Comparison of ENCODE assay signal across 16 mouse cellular contexts in genomic region chr4:130712341-130712740, GRCm38 (mm10). TPM values are rescaled to one million over a fixed set of nuclear protein-coding genes. Genes with fewer than 3 reads are reported as not detected.
DNase-seq lines count a peak whose midpoint lies in the region; ATAC-seq and TF ChIP-seq lines count a peak whose summit lies in the region.
"Had no signal": no experiment of that assay in that cellular context is flagged by ENCODE, and none has a peak within 500 bp of the region (broad histone marks: within the 10 kb centered on the region; RNA-seq: fewer than 3 reads in every experiment).

No protein-coding gene starts in this region.

- no peak overlapping the region for H3K9ac ChIP-seq in heart, embryonic 11.5 days (ENCODE audit: low read depth, low read length)
- H3K9ac ChIP-seq in MEL (ENCODE audit: control insufficient read depth, low read depth, low read length, poor library complexity, severe bottlenecking): no peak overlapping the region
- H3K9ac ChIP-seq in liver, embryonic 16.5 days (ENCODE audit: low read depth, low read length): peak overlapping the region; percentile 64
- no peak overlapping the region for H3K9ac ChIP-seq in forebrain, embryonic 12.5 days

- no peak for TF ChIP-seq CTCF in MEL (IDR thresholded peaks at IDR 0.05 in 2 of 3, conservative IDR thresholded peaks at IDR 0.05 in 1 of 3; ENCODE audit: control insufficient read depth in 1 of 3, insufficient read depth in 1 of 3, low read depth in 2 of 3, low read length in 3 of 3, poor library complexity in 1 of 3, severe bottlenecking in 1 of 3)

- 70% methylated on average over 3 of the region's 3 CpGs for WGBS in heart, embryonic 11.5 days (ENCODE audit: insufficient replicate concordance)
- WGBS in liver, embryonic 16.5 days (ENCODE audit: insufficient replicate concordance): 31% methylated on average over 2 of the region's 3 CpGs
- 77% methylated on average over 3 of the region's 3 CpGs for WGBS in forebrain, embryonic 12.5 days

- H3K79me2 ChIP-seq in MEL (ENCODE audit: control insufficient read depth, insufficient read depth, low read length, poor library complexity): peaks cover 66% of the 10 kb centered on the region

- H3K36me3 ChIP-seq in heart, embryonic 11.5 days (ENCODE audit: control insufficient read depth, insufficient read depth, low read length): no peaks in the 10 kb centered on the region
- H3K36me3 ChIP-seq in MEL (ENCODE audit: control insufficient read depth in 1 of 2, insufficient read depth in 2 of 2, low read length in 2 of 2): peaks cover 29 to 68% of the 10 kb centered on the region in 2 experiments
- H3K36me3 ChIP-seq in liver, embryonic 16.5 days (ENCODE audit: control insufficient read depth, insufficient read depth): no peaks in the 10 kb centered on the region; the same call in 1 of the 2 replicates
- peaks cover 8% of the 10 kb centered on the region; the same call in 1 of the 2 replicates for H3K36me3 ChIP-seq in forebrain, embryonic 12.5 days (replicated peaks)

- TF ChIP-seq POLR2A in MEL (IDR thresholded peaks at IDR 0.05; ENCODE audit: control insufficient read depth in 1 of 2, insufficient read depth in 1 of 2, low read depth in 1 of 2, low read length in 2 of 2, poor library complexity in 1 of 2): no peak

- H3K4me3 ChIP-seq in heart, embryonic 11.5 days (ENCODE audit: low read depth, low read length): no peak overlapping the region
- H3K4me3 ChIP-seq in MEL (ENCODE audit: control insufficient read depth in 1 of 2, insufficient read depth in 1 of 2, low read depth in 2 of 2, low read length in 2 of 2): no peak overlapping the region
- no peak overlapping the region for H3K4me3 ChIP-seq in liver, embryonic 16.5 days (ENCODE audit: low read depth, low read length)
- H3K4me3 ChIP-seq in forebrain, embryonic 12.5 days (replicated peaks): no peak overlapping the region

- DNase-seq in heart, adult 8-10 months (ENCODE audit: low spot score): no peak
- peak; percentile 40 for DNase-seq in MEL (ENCODE audit: low read depth, low spot score)
- no peak for DNase-seq in left cerebral cortex, adult 9 months (ENCODE audit: low spot score in 2 of 2)
- no peak for DNase-seq in adrenal gland, postnatal 14 days
- DNase-seq: adrenal gland, postnatal 10 days; cerebellum, adult 11-12 months; kidney, adult 18-20 months; kidney, postnatal 25 days; layer of hippocampus, postnatal 36 days; lung, postnatal 14 days; midbrain, embryonic 14.5 days; thymus, adult 18-20 months had no signal

- peak; percentile 68; the same call in 1 of the 2 replicates for ATAC-seq in heart, embryonic 11.5 days (replicated peaks; ENCODE audit: insufficient number of reproducible peaks, low FRiP score, low TSS enrichment)
- ATAC-seq in erythroblast, adult 5-6 weeks (replicated peaks; ENCODE audit: low FRiP score, poor library complexity, severe bottlenecking): peak; percentile 65
- ATAC-seq in liver, embryonic 16.5 days (ENCODE audit: low read depth): peak; percentile 68
- no peak for ATAC-seq in forebrain, embryonic 12.5 days (ENCODE audit: low FRiP score)

- H3K27ac ChIP-seq in heart, embryonic 11.5 days (ENCODE audit: low read depth, low read length): peak overlapping the region; percentile 74
- H3K27ac ChIP-seq in MEL (ENCODE audit: control insufficient read depth, low read depth, low read length): no peak overlapping the region
- H3K27ac ChIP-seq in liver, embryonic 16.5 days (ENCODE audit: low read length): peak overlapping the region; percentile 98
- H3K27ac ChIP-seq in forebrain, embryonic 12.5 days: no peak overlapping the region

- H3K9me3 ChIP-seq in heart, embryonic 11.5 days (replicated peaks; ENCODE audit: control insufficient read depth, low read length): no peaks in the 10 kb centered on the region
- H3K9me3 ChIP-seq in MEL (replicated peaks; ENCODE audit: insufficient read depth, low read length): no peaks in the 10 kb centered on the region
- H3K9me3 ChIP-seq in liver, embryonic 16.5 days (replicated peaks; ENCODE audit: control insufficient read depth, low read length): no peaks in the 10 kb centered on the region
- no peaks in the 10 kb centered on the region for H3K9me3 ChIP-seq in forebrain, embryonic 12.5 days

- no peak for TF ChIP-seq EP300 in MEL (IDR thresholded peaks at IDR 0.05; ENCODE audit: low read depth in 1 of 2, low read length in 2 of 2)

- no peak for TF ChIP-seq RAD21 in MEL (IDR thresholded peaks at IDR 0.05; ENCODE audit: low read depth, low read length)

- H3K4me2 ChIP-seq in heart, embryonic 11.5 days: no peak overlapping the region
- peak overlapping the region; percentile 46 for H3K4me2 ChIP-seq in liver, embryonic 16.5 days (ENCODE audit: low read depth, low read length)
- no peak overlapping the region for H3K4me2 ChIP-seq in forebrain, embryonic 12.5 days

- H3K4me1 ChIP-seq in heart, embryonic 11.5 days (ENCODE audit: control insufficient read depth, insufficient read depth, low read length): peaks cover 54% of the 10 kb centered on the region
- peaks cover 31 to 45% of the 10 kb centered on the region in 2 experiments for H3K4me1 ChIP-seq in MEL (ENCODE audit: control insufficient read depth in 1 of 2, insufficient read depth in 2 of 2, low read length in 2 of 2)
- H3K4me1 ChIP-seq in liver, embryonic 16.5 days (ENCODE audit: control insufficient read depth, low read depth, low read length): peaks cover 77% of the 10 kb centered on the region
- peaks cover 55% of the 10 kb centered on the region for H3K4me1 ChIP-seq in forebrain, embryonic 12.5 days

- no peaks in the 10 kb centered on the region for H3K27me3 ChIP-seq in heart, embryonic 11.5 days (ENCODE audit: control insufficient read depth, insufficient read depth, low read length)
- no peaks in the 10 kb centered on the region for H3K27me3 ChIP-seq in MEL (ENCODE audit: control insufficient read depth in 1 of 2, insufficient read depth in 2 of 2, low read length in 2 of 2)
- no peaks in the 10 kb centered on the region for H3K27me3 ChIP-seq in liver, embryonic 16.5 days (ENCODE audit: control insufficient read depth, insufficient read depth, low read depth, low read length)
- no peaks in the 10 kb centered on the region for H3K27me3 ChIP-seq in forebrain, embryonic 12.5 days

TF ChIP-seq in MEL, 35 proteins besides CTCF, POLR2A, EP300 and RAD21:
- TF ChIP-seq TCF12 (IDR thresholded peaks at IDR 0.05; ENCODE audit: low read depth, low read length) (no peak), RCOR1 (IDR thresholded peaks at IDR 0.05; ENCODE audit: low read depth, low read length) (no peak), CHD2 (IDR thresholded peaks at IDR 0.05; ENCODE audit: low read length) (no peak), ZNF384 (IDR thresholded peaks at IDR 0.05; ENCODE audit: low read depth, low read length) (peak; percentile 80), JUND (IDR thresholded peaks at IDR 0.05; ENCODE audit: low read depth, low read length) (no peak)

RNA-seq across cellular contexts. Expression of gene Pum1, which starts 49.2 kb away (rescaled TPM):
- 64.8 and 68.3 TPM in 2 replicates for polyA plus RNA-seq in heart, embryonic 11.5 days (2014; fragmentation: Nextera tagmentation; extraction: Ambion mirVana)
- total RNA-seq in heart, adult 8-10 months (2022): 10 to 100 TPM; 53.7 to 65.4 (median 60.3) TPM
- total RNA-seq in MEL (2012; rRNA removed): 31.9 and 35.8 TPM in 2 replicates
- 10 to 100 TPM; 36.1 to 46.2 TPM for polyA plus RNA-seq in MEL (2012; ENCODE audit: insufficient read depth in 1 of 2, insufficient read length in 2 of 2, low read depth in 1 of 2, low replicate concordance in 2 of 2, missing spikeins in 1 of 2)
- total RNA-seq in erythroblast, adult 5-6 weeks (2015; ENCODE audit: low replicate concordance): 166 TPM in 2 replicates
- total RNA-seq in erythroblast, adult 5-6 weeks (2017; ENCODE audit: low replicate concordance): 245 and 256 TPM in 2 replicates
- 33.5 and 35.7 TPM in 2 replicates for polyA plus RNA-seq in liver, embryonic 16.5 days (2015; fragmentation: Nextera tagmentation; extraction: Ambion mirVana)
- 78.5 and 84.8 TPM in 2 replicates for total RNA-seq in adrenal gland, postnatal 14 days (2021)
- 134 and 141 TPM in 2 replicates for polyA plus RNA-seq in forebrain, embryonic 12.5 days (2016; fragmentation: Nextera tagmentation; extraction: Ambion mirVana)

Comparison
In these comparisons a context has a peak if more than half of its experiments do, and no peak if none do; other contexts are left out.
1. H3K27ac ChIP-seq: peak in heart, embryonic 11.5 days (single experiment) and liver, embryonic 16.5 days (single experiment); none in MEL (single experiment) and forebrain, embryonic 12.5 days (single experiment).